Mouse (Mus musculus): ENCODE data around the gene Rsph10b.

The Rsph10b gene

GRCm38 (mm10) chr5:143941588-143941987, 8.8 kb downstream of the Rsph10b start:
- no peak for DNase-seq

- DNase-seq, result no peak
Observed at GRCm38 (mm10) chr5:143943231-143944125, 10.6 kb downstream of the Rsph10b start.

- no peak for DNase-seq
Observed at GRCm38 (mm10) chr5:143948361-143948760, 15.5 kb downstream of the Rsph10b start.

- DNase-seq, result no peak
Observed at GRCm38 (mm10) chr5:143950016-143950415, 17.2 kb downstream of the Rsph10b start.

GRCm38 (mm10) chr5:143957101-143957500, 24.3 kb downstream of the Rsph10b start:
- DNase-seq, result no peak

GRCm38 (mm10) chr5:143959551-143959950, 26.7 kb downstream of the Rsph10b start:
- no peak for DNase-seq

GRCm38 (mm10) chr5:143961176-143961575, 28.3 kb downstream of the Rsph10b start:
- DNase-seq, result no peak

- no peak for DNase-seq
Observed at GRCm38 (mm10) chr5:143965586-143966345, 32.9 kb downstream of the Rsph10b start.

GRCm38 (mm10) chr5:143966671-143967070, 33.8 kb downstream of the Rsph10b start:
- DNase-seq, result no peak

GRCm38 (mm10) chr5:143972628-143973027, 39.8 kb downstream of the Rsph10b start:
- no peak for DNase-seq

- peak; percentile 75 to 76 for DNase-seq
Observed at GRCm38 (mm10) chr5:143974931-143975630, 42.2 kb downstream of the Rsph10b start.

GRCm38 (mm10) chr5:143975631-143975933, 42.7 kb downstream of the Rsph10b start:
- no peak for DNase-seq

- no peak for DNase-seq
Observed at GRCm38 (mm10) chr5:143976232-143976631, 43.4 kb downstream of the Rsph10b start.

GRCm38 (mm10) chr5:143976726-143977431, 44.0 kb downstream of the Rsph10b start:
- no peak for DNase-seq

- DNase-seq, result no peak
Observed at GRCm38 (mm10) chr5:143980858-143981257, 48.0 kb downstream of the Rsph10b start.

- no peak for DNase-seq
Observed at GRCm38 (mm10) chr5:143982361-143982760, 49.5 kb downstream of the Rsph10b start.

GRCm38 (mm10) chr5:143985381-143985780, 52.5 kb downstream of the Rsph10b start:
- DNase-seq, result no peak

- no peak for DNase-seq
Observed at GRCm38 (mm10) chr5:143987596-143987995, 54.8 kb downstream of the Rsph10b start.

- DNase-seq, result no peak
Observed at GRCm38 (mm10) chr5:143989046-143989445, 56.2 kb downstream of the Rsph10b start.

GRCm38 (mm10) chr5:143990086-143990485, 57.3 kb downstream of the Rsph10b start:
- DNase-seq, result no peak

GRCm38 (mm10) chr5:143992661-143993060, 59.8 kb downstream of the Rsph10b start:
- no peak for DNase-seq

GRCm38 (mm10) chr5:143993260-143993659, 60.4 kb downstream of the Rsph10b start:
- no peak for DNase-seq

GRCm38 (mm10) chr5:143993849-143994248, 61.0 kb downstream of the Rsph10b start:
- no peak for DNase-seq

All from B cell, adult 2 months (primary cell).